Mouse (Mus musculus) stomach, postnatal 0 days (tissue): ENCODE results near the gene Auts2. TPM values are rescaled to one million over a fixed set of nuclear protein-coding genes. Genes with fewer than 3 reads are reported as not detected.

ENCODE experiments used
- ATAC-seq: fragments of 200-750 bp; cut with Nextera tagmentation; 2 replicates; pipeline ENCODE4 v1.8.0; 2017; ENCODE audit not compliant: low FRiP score, low TSS enrichment
- DNase-seq: peaks from one replicate; pipeline ENCODE4 v3.0.0-alpha.2; 2016; ENCODE audit warnings: low spot score
- H3K27ac ChIP-seq: fragments of 300-500 bp; sonication (generic); replicated peaks from 2 replicates; pipeline ENCODE4 v1.5.1; 2014; ENCODE audit warnings: mild to moderate bottlenecking, control low read depth
- H3K27me3 ChIP-seq: fragments of 300-500 bp; sonication (generic); 2 replicates; pipeline ENCODE4 v1.6.1; 2014; ENCODE audit warnings: low read length; ENCODE audit not compliant: control insufficient read depth, insufficient read depth
- H3K36me3 ChIP-seq: fragments of 300-500 bp; sonication (generic); 2 replicates; pipeline ENCODE4 v1.6.1; 2014; ENCODE audit warnings: low read length, mixed read lengths; ENCODE audit not compliant: control insufficient read depth, insufficient read depth
- H3K4me1 ChIP-seq: fragments of 300-500 bp; sonication (generic); replicated peaks from 2 replicates; pipeline ENCODE4 v1.6.1; 2014; ENCODE audit warnings: antibody characterized with exemption; ENCODE audit not compliant: control insufficient read depth, insufficient read depth
- H3K4me2 ChIP-seq: fragments of 300-500 bp; sonication (generic); replicated peaks from 2 replicates; pipeline ENCODE4 v1.6.1; 2014; ENCODE audit warnings: low read depth, mild to moderate bottlenecking, control low read depth, moderate library complexity
- H3K4me3 ChIP-seq: fragments of 300-500 bp; sonication (generic); 2 replicates; pipeline ENCODE4 v1.5.1; 2014; ENCODE audit warnings: low read depth, low read length, control low read depth
- H3K9ac ChIP-seq: fragments of 300-500 bp; sonication (generic); 2 replicates; pipeline ENCODE4 v1.6.1; 2014; ENCODE audit warnings: mild to moderate bottlenecking, low read length, control low read depth, mixed read lengths
- H3K9me3 ChIP-seq: fragments of 300-500 bp; sonication (generic); 2 replicates; pipeline ENCODE4 v1.6.1; 2016; ENCODE audit warnings: low read length; ENCODE audit not compliant: control insufficient read depth
- CTCF ChIP-seq: IDR thresholded peaks from 2 replicates; pipeline ENCODE4 v1.5.1; 2016; ENCODE audit warnings: antibody characterized with exemption, low read depth, mild to moderate bottlenecking, moderate library complexity
- EP300 ChIP-seq: optimal IDR thresholded peaks from 2 replicates; pipeline ENCODE3; 2016; ENCODE audit warnings: antibody characterized with exemption
- WGBS: fragments of 180-500 bp; shearing (Covaris S2); extraction: QIAGEN DNeasy Blood & Tissue Kit; methylation state at CpG from one replicate; pipeline ENCODE4 v1.1.7; 2014; 5-methylcytosine and 5-hydroxymethylcytosine counted together
- polyA plus RNA-seq: library from polyadenylated mRNA; unstranded; fragments of >200 nt; fragmentation: Nextera tagmentation; extraction: Ambion mirVana; gene quantifications from 2 replicates; pipeline ENCODE4 v1.2.1, GENCODE M21; 2015

Gene Auts2
- polyA plus RNA-seq, 1 experiment from 2014 or later = 7.3 TPM

- no peak overlapping the region for H3K4me2 ChIP-seq
- H3K9me3 ChIP-seq = no peaks in the 10 kb centered on the region
- TF ChIP-seq CTCF (no peak), EP300 (no peak)
- no peak overlapping the region for H3K9ac ChIP-seq
- no peak overlapping the region for H3K4me3 ChIP-seq
- H3K27ac ChIP-seq = no peak overlapping the region
- 0 out of 2 replicates have a peak, but pooled peaks cover 2% of the 10 kb centered on the region for H3K4me1 ChIP-seq
- 70% methylated on average over 19 of the region's 19 CpGs for WGBS
- H3K27me3 ChIP-seq = no peaks in the 10 kb centered on the region
- no peak for DNase-seq
- no peaks in the 10 kb centered on the region for H3K36me3 ChIP-seq
- no peak for ATAC-seq
Observed at GRCm38 (mm10) chr5:131832891-131833876, 710.0 kb downstream of the Auts2 start.

DNA sequence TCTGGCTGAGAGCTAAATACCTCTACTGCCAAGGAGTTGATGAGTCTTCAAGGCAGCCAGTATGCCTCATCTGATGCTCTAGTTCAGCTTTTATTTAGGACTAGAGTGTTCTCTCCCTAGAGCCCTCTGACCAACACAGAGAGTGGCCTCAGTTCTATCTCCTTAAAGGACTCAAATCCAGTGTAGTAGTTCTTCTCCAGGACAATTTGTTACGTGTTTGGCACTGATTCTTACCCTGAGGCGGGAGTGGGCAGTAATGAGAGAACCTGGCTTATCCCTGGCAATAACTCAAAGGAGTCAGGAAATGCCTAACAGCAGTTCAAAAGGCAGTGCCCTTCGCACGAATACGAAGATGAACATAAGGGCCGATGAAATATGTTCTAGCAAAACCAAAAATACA, 713.0 kb downstream of the Auts2 start:
- no peak for ATAC-seq
- H3K36me3 ChIP-seq = no peaks in the 10 kb centered on the region
- 48% methylated on average over 6 of the region's 6 CpGs for WGBS
- H3K27ac ChIP-seq = 0 out of 2 replicates have a peak overlapping the region, but pooled peaks have one; percentile 3
- H3K9me3 ChIP-seq = no peaks in the 10 kb centered on the region
- 0 out of 2 replicates have a peak, but pooled peaks cover 2% of the 10 kb centered on the region for H3K4me1 ChIP-seq
- TF ChIP-seq CTCF (no peak), EP300 (no peak)
- H3K9ac ChIP-seq = no peak overlapping the region
- no peaks in the 10 kb centered on the region for H3K27me3 ChIP-seq
- H3K4me2 ChIP-seq = no peak overlapping the region
- H3K4me3 ChIP-seq = no peak overlapping the region
- no peak for DNase-seq

DNA sequence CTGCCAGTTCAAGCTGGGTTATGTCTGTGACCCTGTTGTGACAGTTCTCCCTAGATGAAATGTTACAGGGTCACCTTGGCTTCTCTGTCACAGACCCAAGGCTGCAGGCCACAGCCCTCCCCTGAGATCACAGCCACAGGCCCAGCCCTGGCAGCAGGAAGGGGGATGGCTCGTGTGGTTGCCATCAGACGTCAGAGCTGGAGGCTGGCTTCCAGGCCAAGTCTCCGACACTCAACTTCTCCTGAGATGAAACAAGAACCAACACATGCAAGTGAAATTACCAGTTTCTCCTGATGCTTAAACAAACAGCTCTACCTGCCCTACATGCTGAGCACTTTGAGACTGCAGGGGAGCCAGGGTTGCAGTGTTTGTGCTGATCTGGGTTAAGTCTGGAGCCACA, 713.9 kb downstream of the Auts2 start:
- TF ChIP-seq CTCF = no peak
- TF ChIP-seq EP300 = no peak
- peak overlapping the region; percentile 53; the same call in 1 of the 2 replicates for H3K27ac ChIP-seq
- no peak overlapping the region for H3K4me2 ChIP-seq
- no peaks in the 10 kb centered on the region for H3K36me3 ChIP-seq
- ATAC-seq (peak; percentile 66), DNase-seq (peak; percentile 64)
- H3K9me3 ChIP-seq = no peaks in the 10 kb centered on the region
- 0 out of 2 replicates have a peak, but pooled peaks cover 2% of the 10 kb centered on the region for H3K4me1 ChIP-seq
- no peak overlapping the region for H3K4me3 ChIP-seq
- WGBS = 30% methylated on average over 3 of the region's 3 CpGs
- H3K9ac ChIP-seq = 0 out of 2 replicates have a peak overlapping the region, but pooled peaks have one; percentile 27
- H3K27me3 ChIP-seq = no peaks in the 10 kb centered on the region

DNA sequence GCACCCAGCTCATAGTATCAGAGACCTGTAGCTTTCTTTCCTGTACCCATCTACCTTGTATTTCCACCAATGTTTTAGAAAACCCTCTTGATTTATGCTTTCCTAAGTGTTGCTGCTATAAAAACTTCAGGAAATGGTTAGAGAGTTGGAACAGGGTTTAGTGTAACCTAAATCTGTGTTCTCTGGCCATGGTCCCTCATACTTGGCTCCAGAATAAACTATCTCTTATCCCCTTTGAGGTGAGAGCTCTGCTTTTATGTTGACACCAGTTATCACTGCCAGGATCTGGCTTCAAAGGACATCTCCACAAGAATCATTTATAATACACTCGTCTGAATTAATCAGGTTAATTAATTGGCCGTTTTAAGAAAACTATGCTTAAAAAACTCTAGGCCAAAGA, 714.5 kb downstream of the Auts2 start:
- Histone ChIP-seq H3K4me3 (no peak overlapping the region), H3K9me3 (no peaks in the 10 kb centered on the region), H3K4me2 (no peak overlapping the region), H3K36me3 (no peaks in the 10 kb centered on the region), H3K9ac (no peak overlapping the region), H3K4me1 (0 out of 2 replicates have a peak, but pooled peaks cover 2% of the 10 kb centered on the region), H3K27ac (no peak overlapping the region), H3K27me3 (no peaks in the 10 kb centered on the region)
- TF ChIP-seq EP300 (no peak), CTCF (no peak)
- ATAC-seq = no peak
- WGBS = 50% methylated on average over 2 of the region's 2 CpGs
- DNase-seq = no peak

GRCm38 (mm10) chr5:131826362-131827261, 716.5 kb downstream of the Auts2 start:
- Histone ChIP-seq H3K4me1 (0 out of 2 replicates have a peak, but pooled peaks cover 2% of the 10 kb centered on the region), H3K9me3 (no peaks in the 10 kb centered on the region), H3K27ac (no peak overlapping the region), H3K9ac (no peak overlapping the region), H3K4me3 (no peak overlapping the region), H3K27me3 (no peaks in the 10 kb centered on the region), H3K4me2 (no peak overlapping the region), H3K36me3 (no peaks in the 10 kb centered on the region)
- ATAC-seq = peak; percentile 92
- WGBS = 72% methylated on average over 8 of the region's 8 CpGs
- TF ChIP-seq EP300 = no peak
- TF ChIP-seq CTCF = no peak
- DNase-seq = no peak
